Mouse (Mus musculus): Measurements from ENCODE around the gene Wdr45.
A peak's percentile ranks its signal among the peaks of the same experiment; 100 is the strongest.

DNA sequence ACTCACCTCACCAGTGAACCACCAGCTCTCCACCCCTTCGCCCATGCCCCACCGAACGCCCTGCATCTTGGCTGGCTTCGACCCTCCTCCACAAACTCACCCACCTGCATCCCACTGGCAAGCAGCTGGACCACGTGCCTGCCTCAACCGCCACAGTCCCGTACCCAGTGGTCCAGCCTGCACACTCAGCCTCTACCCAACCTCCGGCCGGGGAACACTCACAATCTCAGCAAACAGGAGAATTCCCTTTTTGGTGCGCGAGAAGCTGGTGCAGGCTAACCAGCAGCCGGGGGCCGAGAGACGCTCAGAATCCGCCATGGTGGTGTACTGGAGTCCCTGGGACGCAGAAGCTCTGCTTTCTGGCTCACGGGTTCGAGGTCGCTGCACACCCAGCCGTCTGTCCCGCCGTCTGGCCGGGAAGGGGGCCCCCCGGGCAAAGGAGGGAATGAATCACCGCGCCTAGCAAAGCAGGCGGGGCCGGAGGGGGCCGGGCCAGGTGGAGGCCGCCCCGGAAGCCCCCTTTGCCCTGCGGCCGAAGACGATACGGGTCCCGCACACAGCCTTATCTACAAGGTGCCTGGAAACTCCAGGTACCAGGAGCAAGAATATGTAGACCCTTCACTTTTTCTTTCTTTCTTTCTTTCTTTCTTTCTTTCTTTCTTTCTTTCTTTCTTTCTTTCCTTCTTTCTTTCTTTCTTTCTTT, 43.1 kb upstream of the Wdr45 start, which contains the start of gene Plp2:
- TF ChIP-seq POLR2A (IDR thresholded peaks at IDR 0.05; ENCODE audit: low read depth, low read length): peak; percentile 56
- 0 out of 2 replicates have a peak, but pooled peaks have one; percentile 13 for TF ChIP-seq MXI1 (IDR thresholded peaks at IDR 0.05; ENCODE audit: low read depth, low read length)
- TF ChIP-seq RCOR1 (conservative IDR thresholded peaks at IDR 0.05; ENCODE audit: low read depth, low read length): no peak
- TF ChIP-seq ZC3H11A (IDR thresholded peaks at IDR 0.05; ENCODE audit: low read depth, low read length): no peak
- no peak for TF ChIP-seq NRF1 (IDR thresholded peaks at IDR 0.05; ENCODE audit: low read depth, low read length)
- TF ChIP-seq CTCF (conservative IDR thresholded peaks at IDR 0.05 in 1 of 2, IDR thresholded peaks at IDR 0.05 in 1 of 2; ENCODE audit: low read depth in 2 of 2, low read length in 2 of 2): no peak
- TF ChIP-seq CHD1 (IDR thresholded peaks at IDR 0.05; ENCODE audit: low read depth, low read length): 0 out of 2 replicates have a peak, but pooled peaks have one; percentile 16
- no peak for TF ChIP-seq ZMIZ1 (IDR thresholded peaks at IDR 0.05; ENCODE audit: low read depth, low read length)
- 0 out of 2 replicates have a peak, but pooled peaks have one; percentile 1 for TF ChIP-seq MAX (IDR thresholded peaks at IDR 0.05; ENCODE audit: low read length)
- no peak for TF ChIP-seq MAFK (IDR thresholded peaks at IDR 0.05; ENCODE audit: insufficient replicate concordance, low read length)

Data from CH12.LX (cell line).